Mouse (Mus musculus): ENCODE data around the gene Cd70.

Gene Cd70

GRCm38 (mm10) chr17:57098321-57098720 is 51.3 kb downstream of the Cd70 start:
- no peak for DNase-seq (ENCODE audit: low spot score in 2 of 2)

- DNase-seq (ENCODE audit: low spot score in 2 of 2), result peak; percentile 70 to 82
Observed at GRCm38 (mm10) chr17:57096623-57096920, 53.0 kb downstream of the Cd70 start.
